Mouse (Mus musculus): ENCODE data around the gene Chic2.

Chic2 gene

DNA sequence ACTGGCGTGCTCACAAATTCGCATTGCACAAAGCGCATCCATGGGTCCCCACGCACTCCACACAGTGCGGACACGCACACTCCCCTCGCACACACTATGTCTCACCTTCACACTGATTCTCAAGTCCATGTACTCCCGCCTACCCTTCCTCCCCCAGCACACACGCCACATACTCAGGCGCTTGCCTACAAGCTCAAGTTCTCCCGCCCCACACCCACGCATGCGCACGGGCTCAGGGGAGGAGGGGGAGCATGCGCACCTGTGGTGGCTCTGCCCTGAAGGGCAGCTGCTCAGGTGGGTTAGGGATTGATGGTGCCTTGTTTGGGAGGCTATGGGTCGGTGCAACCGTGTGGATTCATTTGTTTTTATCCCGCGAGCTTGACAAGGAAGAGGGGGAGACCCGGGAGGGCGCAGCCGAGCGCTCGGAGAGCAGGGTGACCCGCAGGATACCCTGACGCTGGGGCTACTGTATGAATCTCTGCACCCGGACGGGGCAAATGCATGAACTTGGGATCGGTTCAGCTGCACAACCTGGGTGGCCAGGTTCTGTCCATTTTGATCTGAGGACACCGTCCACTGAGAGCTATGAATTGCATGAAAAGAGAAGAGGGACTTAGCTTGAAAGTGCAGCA is 22.7 kb upstream of the Chic2 start:
- in situ Hi-C loops (cut with MboI, MseI), result no loop called here

DNA sequence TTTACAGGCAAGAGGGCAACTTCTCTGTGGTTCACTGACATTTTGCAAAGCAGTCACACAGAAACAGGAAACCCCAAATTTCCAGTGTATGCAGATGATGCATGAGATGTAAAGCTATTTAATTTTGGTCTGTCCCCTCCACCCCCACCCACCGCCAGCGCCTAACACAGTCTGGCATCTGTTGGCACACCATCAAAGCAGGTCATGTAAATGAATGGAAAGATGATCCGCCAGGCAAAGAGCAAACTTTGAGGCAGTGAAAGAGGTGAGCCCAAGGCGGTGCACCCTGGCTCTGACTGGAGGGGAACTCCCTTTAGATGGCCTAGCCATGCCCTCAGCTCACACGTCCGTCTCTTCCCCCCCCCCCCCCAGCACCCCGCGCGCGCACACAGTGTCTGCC is 22.1 kb upstream of the Chic2 start:
- in situ Hi-C loops (cut with MboI, MseI), result no loop called here

DNA sequence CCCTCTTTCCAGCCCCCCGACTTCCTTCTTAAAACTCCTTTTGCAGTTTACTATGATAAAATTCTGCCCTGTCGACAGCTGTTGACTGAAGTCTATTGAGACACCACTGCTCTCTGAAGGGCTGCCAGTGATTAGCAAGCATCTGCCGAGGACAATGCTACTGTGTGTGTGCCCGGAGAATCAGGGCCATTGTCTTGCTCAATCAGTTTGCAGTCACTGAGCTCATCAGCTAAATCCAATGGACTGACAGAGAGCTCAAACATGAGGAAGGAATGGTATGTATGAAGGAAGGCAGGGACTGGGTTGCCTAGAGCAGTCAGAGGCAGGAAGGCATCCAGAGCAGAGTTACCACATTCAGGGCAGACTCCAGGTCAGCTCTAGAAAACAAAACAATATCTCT is 18.6 kb upstream of the Chic2 start:
- in situ Hi-C loops (cut with MboI, MseI), result no loop called here

DNA sequence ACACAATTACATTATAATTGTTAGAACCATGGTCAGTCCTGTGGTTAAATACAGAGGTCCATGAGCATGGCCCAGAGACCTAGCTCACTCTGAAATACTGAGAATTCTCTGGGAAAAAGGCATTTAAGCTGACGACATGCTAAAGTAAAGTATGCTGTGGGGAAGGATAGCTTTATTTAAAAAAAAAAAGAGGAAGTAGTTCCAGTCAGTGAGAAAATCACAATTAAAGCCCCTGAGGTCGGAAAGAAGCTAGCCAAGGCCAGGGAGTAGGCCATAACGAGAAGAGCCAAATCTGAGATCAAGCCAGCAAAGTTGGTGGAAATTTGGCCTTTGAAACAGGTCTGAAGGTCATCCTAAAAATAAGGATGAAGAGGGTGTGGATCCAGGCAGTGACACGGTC is 6.5 kb upstream of the Chic2 start:
- in situ Hi-C loops (cut with MboI, MseI), result no loop called here

DNA sequence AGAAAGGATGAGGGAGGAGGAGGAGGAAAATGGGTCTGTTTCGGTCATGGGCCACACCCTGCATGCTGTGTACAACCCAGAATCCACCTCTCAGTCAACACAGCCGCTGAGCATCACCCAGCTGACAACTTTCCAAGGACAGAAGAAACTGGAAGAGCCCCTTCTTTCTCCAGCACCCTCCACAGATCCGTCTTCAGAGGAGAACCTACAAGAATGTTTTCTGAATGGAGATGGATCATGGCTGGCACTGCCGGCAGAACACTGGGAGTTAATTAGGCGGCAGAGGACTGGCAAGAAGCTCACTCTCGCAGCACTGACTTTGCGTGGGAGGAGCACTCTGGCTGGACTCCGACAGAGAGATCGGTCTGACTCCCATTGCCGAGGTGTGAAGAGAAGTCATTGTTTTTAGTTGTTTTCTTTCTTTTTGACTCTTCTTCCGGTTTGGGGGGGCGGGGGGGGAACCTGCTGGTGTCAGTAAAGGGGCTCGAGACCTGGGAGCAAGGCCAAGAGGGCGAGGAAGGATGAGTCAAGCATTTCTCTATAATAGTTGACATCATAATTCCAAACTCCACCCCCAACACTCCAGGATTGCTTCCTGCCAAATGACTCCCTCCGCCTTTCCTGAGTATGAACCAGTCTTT is 2.2 kb upstream of the Chic2 start:
- in situ Hi-C loops (cut with MboI, MseI), result loop anchor here (25.0 kb wide), 1 partner anchor 960 kb away; no protein-coding TSS in a partner anchor

DNA sequence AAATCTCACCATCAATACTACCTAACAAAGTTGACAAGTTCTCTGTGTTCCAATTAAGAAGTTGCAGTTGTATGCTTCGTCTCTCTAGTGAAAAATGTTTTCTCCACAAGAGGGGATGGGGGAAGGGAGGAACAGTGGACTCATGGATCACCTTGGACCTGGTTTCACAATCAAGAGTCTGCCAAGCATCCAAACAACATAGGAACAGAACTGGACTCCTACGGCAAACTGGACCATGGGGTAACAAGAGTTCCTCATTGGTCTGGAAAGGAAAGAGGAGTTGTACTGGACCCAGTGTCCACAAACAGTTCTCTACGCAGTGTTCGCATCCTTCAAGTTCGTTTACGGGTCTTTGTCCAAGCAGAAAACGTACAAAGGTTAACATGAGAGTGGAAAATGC is 797 bp upstream of the Chic2 start:
- in situ Hi-C loops (cut with MboI, MseI), result loop anchor here (25.0 kb wide), 1 partner anchor 958 kb away; no protein-coding TSS in a partner anchor

DNA sequence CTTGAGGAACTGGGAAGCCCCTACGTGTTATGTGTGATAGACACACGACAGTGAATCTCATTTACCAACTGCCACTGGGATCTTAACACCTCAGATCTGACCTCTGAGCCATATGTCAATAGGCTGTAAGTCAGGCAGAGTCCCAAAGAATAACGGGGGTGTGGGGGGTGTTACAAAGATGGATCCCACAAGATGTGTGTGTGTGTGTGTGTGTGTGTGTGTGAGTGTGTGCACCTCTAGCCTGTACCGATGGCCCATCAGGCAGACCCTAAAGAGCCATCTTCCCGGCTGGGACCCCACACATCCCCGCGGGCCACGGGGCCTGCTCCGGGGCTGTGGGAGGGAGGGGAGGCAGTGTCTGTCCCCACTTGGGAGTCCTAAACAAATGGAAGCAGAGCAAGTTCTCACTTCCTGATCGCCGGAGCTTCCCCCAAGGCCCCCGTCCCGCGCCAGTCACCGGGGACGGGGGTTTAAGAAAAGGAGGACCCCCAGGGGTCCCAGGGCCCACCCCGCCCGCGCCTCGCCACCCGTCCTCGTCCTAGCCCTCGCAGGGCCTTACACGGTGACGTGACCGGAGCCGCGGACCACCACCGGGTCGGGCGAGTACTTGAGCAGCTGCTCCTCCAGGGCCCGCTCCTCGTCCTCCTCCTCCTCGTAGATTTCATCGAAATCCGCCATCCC is 813 bp downstream of the Chic2 start:
- in situ Hi-C loops (cut with MboI, MseI), result loop anchor here (25.0 kb wide), 1 partner anchor 956 kb away; no protein-coding TSS in a partner anchor

DNA sequence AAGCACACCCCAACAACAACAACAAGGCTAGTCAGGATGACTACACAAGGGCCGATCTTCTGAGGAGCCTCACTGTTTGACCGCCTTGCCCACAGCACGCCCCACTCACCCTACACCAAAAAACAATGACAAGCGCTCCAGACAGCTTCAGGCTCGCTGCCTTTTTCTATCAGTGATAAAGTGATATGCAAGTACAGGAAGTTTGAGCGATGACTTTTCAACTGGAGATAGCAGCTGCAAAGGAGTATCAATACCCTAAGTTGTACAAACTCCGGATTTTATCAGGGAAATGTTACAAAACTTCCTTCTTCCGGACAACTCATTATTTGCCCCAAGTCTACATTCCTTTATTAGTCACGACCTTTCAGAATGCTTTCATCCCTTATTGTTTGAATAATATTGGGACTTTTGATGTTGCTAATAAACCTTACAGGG is 1.5 kb downstream of the Chic2 start:
- in situ Hi-C loops (cut with MboI, MseI), result loop anchor here (25.0 kb wide), 1 partner anchor 956 kb away; no protein-coding TSS in a partner anchor

DNA sequence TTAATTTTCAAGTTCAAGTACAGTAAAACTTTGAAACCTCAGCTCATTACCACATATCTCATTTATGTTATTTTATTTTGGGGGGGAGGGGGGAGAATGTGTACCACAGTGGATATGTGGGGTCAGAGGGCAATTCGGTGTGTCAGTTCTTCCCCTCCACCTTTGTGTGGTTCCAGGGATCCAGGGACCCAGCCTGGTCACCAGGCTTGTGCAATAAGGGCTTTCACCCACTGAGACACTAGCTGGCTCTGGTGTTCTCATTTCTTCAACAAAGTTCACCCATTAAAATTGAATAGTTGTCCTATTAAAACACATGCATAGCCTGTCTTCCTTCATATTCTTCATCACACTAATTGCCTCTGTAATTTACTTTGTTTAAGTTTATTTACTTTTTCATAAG is 5.3 kb downstream of the Chic2 start:
- in situ Hi-C loops (cut with MboI, MseI), result loop anchor here (25.0 kb wide), 1 partner anchor 952 kb away; no protein-coding TSS in a partner anchor

DNA sequence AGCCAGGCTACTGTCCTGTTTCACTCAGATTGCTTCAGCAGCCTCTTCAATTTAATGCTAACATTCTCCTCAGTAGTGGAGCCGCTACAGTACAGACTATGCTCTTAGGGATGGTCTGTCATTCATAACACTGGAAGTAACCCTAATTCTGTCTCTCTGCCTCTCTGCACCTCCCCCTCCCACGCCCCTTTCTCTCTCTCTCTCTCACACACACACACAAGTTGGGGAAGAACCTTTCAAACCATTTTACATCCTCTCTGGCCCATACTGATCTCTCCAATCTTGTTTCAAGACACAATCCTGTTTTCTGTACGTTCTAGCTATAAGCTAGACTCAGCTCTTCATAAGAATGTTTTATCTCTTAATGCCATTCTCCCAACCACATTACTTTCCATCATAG is 9.1 kb downstream of the Chic2 start:
- in situ Hi-C loops (cut with MboI, MseI), result loop anchor here (25.0 kb wide), 1 partner anchor 948 kb away; no protein-coding TSS in a partner anchor

DNA sequence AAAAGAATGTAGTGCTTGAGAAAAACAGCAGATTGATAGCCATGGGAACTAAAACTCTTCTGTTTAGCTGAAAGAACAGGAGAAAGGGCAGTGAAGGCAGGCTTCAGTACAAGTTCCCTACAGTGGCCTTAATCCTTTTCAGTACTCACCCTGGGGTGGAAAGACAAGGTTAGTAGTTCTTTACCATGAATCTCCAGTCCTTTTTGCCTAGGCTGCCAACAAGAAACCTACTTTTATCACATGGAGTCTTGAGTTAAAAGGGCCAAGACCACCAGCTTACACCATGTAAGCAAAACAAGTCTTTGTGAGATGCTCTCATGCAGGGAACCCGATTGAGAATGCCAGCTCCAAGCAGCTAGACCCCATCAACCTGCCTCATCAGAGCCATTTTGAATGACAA is 29.8 kb downstream of the Chic2 start:
- in situ Hi-C loops (cut with MboI, MseI), result no loop called here

DNA sequence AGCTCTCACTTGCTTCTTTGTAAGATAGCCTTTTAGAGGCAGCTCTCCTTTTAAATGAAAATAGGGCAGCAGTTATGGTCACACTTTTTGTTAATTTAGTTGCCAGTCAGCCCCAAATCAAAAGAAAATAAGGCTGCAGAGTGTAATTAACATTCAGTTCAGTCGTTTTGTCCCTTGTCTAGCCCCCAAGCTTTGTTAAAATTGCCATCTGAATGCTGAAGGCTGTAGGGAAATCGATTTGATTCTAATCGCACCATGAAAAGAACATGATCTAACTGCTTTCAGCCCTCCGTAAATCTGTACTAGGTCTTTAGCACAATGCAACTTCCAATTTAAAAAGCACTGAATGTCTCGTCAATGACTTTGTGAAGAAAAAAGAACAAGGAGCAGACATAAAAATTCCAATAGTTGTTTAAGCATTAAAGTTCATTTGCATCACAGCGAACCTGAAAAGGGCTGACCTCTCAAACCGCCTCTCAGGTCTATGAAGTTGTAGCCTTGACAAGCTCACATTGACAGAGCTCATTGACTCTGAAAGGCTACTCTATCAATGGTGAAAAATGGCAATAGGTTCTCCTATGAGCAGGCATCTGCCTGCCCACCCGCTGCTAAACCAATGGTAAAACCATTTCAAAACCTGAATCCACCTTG is 31.7 kb downstream of the Chic2 start:
- in situ Hi-C loops (cut with MboI, MseI), result no loop called here

DNA sequence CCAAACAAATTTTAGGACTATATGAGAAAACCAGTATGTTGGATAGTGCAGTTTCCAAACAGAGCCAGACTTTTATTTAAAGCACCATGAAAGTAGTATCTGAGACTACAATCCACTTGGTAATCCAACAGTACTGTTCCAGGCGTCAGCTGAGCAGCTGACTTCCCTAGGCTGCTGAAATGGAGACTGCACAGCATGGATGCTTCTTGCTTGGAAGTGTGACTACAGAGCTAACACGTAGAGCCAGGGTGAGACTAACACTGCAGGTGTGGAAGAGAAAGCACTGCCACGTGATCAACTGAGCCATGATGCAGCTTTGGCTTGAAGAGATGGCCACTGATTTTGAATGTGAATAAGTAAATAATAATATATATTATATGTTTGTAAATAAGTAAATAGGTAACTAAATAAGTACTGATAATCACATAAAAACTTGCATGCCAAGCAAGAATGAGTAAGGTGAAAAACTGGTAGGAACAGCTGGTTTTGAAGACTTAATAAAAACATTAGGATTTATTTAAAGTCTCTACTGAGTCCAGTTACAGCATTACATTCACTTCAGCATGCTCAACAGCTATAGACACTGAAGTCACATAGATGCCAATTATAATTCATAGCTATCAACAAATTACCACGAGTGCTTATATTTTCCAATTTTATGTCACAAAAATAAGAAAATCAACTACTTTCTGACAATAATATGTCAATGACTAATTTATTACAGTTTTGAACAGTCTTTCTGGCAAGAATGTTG is 32.4 kb downstream of the Chic2 start:
- in situ Hi-C loops (cut with MboI, MseI), result no loop called here

DNA sequence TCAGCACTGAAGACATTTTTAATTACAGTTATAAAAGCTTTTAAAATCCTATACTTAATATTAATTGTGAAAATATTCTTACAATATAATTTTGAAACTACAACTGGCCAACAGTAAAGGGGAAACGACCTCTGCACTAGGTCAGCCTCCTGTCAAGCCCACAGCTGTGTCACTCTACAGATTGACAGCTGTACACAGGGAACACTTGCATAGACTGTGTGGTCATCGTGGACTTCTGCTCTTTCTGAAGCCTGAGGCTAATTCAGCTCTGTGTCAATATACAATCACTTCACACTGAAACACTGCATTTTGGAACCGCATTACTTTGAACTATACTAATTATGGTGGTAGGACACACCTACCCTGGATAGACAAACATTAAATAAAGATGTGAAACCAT is 39.8 kb downstream of the Chic2 start:
- in situ Hi-C loops (cut with MboI, MseI), result no loop called here

DNA sequence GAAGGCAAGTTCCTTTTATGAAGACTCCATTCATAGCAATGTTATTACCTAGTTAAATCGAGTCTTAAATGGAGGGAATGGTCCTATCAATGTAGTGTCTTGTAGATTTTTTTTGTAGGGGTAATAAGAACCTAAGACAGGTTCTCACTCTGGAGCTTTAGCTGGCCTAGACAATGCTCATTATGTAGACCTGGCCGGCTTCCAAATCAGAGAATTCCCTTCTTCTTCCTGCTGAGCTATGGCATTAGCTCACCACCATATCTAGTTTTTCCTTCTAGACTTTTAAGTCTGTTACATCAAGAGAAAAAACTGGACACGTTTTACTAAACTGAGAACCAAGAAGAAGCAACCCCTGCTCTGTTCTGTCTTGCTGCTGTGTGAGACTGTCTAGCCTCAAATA is 42.5 kb downstream of the Chic2 start:
- in situ Hi-C loops (cut with MboI, MseI), result no loop called here

DNA sequence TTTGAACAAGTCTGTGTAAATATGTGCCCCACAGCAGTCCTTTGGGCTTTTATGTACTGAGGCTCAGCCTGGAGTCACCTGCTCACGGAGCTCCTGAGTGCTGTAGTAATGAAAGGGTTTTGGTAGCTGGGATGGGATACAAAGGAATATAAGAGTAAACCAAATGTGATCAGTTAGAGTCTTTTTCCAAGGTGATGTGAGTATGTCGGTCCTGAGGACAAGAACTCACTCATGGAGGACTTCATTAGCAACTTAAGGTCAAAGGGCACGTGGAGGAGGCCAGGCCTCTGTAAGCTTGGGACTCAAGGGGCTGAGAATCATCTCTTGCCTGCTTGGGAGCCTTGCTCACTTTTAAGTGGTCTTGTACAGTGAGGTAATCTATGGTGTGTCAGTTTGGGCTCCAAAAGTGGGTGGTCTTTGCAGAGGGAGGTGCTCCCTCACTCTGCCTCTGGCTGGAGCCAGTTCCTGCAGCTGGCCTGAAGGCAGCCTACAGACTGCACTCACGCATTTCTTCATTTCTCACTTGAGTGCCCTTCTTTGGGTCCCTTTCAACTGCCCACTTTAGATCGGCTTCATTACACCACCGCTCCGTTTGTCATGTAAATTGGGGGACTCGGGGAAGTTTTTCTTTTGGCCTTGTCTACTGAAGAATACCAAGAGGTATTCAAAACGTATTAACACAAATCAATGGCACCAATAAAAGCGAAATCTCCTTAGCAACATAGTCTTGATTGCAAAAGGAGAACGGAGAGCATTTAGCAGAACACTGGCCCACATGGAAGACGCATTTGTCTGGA is 45.7 kb downstream of the Chic2 start:
- in situ Hi-C loops (cut with MboI, MseI), result no loop called here

DNA sequence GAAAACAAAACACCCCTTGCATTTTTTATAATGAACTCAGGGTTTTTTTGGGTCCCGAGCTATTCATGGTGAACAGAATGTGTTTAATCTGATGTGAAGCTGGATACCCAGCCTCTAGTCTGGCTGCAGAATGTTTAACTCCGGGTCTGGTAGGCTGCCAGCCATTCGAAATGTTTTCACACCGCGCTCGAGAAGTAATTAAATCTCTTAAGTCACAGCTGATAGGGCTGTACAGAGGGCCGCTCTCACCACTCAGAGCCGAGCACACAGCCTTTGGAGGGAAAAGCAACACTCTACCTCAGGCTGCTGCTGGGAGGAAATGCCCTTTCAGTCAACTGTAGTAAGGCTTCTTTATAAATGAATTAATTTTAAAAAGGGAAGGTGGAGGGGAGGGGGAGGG is 49.6 kb downstream of the Chic2 start:
- in situ Hi-C loops (cut with MboI, MseI), result no loop called here

DNA sequence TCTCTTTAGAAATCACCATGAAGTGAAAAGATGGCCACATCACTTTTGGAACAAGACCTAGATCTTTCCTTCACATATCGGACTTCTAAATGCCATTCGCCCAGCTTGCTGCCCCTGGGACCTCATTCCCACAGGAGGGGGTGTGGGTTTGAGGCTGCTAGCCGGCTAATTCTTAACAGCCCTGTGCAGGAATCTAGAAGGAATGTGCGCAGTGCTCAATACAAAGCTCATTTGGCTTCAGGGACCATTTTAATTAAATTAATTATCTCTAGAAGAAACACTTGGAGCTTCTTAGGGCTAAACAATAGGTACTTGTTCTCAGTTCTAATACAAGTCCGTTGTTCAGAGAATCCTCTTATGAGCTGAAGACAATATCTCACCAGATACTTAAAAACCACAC is 60.5 kb downstream of the Chic2 start:
- in situ Hi-C loops (cut with MboI, MseI), result no loop called here

DNA sequence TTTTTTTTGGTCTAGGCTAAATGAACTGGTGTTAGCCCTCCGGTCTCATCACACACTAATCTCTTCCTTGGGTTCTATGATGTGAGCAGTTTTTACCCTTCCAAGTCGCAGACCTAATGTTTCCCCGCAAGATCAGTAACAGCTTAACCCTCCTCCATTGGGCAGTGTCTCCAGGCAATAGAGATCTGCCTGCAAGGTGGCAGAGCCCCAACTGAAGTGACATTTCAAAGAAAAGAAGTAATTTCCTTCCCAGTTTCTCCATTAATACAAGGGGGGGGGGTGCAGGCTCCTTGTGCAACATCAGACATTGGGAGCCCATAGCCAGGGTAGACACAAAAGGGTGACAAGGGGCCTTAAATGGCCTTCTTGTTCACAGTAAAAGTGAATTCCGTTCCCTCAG is 64.0 kb downstream of the Chic2 start:
- in situ Hi-C loops (cut with MboI, MseI), result no loop called here

DNA sequence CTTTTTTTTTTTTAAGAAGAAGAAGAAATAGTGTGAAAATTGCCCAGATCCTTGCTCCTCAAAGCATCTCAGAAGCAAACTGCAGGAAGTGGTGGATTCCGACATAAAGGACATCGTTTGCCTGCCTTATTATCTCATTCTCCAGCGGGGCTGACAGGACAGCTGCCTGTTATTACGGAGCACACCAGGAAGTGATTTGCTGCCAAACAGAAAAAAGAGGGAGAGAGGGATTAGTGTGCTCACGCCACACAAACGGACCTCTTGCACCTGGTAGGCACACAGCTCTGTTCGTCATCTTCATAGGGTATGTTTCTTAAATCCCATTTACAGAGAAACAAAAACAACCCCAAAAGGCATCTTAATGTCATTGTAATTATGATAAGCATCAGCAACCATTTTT is 64.4 kb downstream of the Chic2 start:
- in situ Hi-C loops (cut with MboI, MseI), result no loop called here

DNA sequence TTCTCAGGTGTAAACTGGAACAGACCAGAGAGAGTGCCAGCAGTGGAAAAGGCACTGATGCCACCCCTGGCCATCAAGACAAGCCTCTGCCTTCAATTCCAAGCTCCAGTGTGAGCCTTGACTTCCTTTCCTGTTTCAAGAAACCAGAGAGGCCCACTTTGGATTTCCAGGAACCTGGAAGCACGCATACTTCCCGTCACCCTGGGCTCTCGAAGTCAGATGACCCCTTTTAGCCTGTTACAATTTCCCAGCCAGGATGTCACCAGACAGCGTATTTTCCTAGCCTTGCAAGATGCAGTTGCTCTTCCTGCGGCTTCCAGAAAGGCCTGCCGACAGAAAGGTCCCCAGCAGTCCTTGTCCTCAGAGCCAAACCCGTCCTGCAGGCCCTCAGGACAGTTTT is 65.0 kb downstream of the Chic2 start:
- in situ Hi-C loops (cut with MboI, MseI), result no loop called here

Measured in T-helper 2 cell (primary cell).